Mouse (Mus musculus) cerebellum, adult 9-10 months (tissue): ENCODE results near the gene Gcc1.

Experiments
- DNase-seq: peaks from one replicate; pipeline ENCODE4 v3.0.0; 2022

Gene Gcc1

DNA sequence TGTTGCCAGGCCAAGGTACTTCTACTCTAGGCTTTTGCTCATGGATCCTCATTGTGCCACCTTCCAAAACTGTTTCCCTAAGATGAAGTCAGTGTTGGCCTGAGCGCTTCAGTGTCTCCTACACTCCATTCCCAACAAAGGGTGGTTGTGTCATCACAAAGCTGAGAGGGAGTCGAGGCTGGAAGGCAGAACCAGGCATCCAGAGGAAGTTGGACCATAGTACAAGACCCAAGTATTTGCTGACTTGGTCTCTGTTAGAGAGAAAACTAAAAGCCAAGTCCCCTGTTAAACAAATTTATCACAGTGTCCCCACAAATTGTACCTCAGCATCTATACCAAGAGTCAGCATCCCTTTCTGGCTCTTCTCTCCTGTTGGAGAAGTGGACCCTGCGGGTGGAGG is at the start of gene Gcc1:
TSS of gene Gcc1 (minus strand) at position 101 of the 400 bp plus-strand sequence.
- DNase-seq = no peak

DNA sequence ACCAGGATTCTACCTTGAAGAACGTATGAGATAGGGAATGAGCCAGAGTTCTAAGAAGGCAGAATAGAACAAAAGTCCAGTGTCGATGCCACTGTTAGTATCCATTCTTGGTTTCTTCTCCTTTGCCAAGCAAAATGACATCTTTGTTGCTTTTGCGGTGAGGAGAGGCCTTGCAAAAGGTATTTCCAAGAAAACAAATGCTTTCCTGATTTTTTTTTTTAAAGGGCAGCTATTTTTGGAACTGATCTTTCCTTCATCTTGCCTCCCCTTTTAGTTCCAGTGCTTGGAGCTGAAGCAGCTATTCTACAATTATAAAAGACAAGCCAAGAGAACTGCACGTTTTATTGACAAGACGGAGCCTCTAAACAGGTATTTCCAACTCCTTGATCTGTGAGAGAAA is 46.6 kb upstream of the Gcc1 start, which contains the start of gene Snd1:
TSS of gene Snd1 (plus strand) at position 301 of the 400 bp plus-strand sequence.
- DNase-seq = no peak

DNA sequence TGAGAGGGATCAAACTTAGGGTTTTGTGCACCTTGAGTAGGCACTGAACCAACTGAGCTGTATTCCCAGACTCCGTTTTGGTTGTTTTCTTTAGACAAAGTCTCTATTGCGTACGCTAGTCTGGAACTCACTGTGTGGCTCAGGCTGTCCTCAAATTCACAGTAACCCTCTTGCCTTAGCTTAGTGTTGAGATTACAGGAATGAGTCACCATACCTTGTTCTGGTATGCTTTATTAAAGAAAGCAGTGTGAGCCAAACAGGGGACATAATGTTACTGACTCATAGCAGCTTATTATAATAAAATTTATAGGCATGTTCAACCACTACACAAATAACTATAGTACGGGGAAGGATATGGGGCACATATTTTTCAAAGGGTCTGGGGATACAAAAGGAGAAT is 46.0 kb upstream of the Gcc1 start:
- no peak for DNase-seq

DNA sequence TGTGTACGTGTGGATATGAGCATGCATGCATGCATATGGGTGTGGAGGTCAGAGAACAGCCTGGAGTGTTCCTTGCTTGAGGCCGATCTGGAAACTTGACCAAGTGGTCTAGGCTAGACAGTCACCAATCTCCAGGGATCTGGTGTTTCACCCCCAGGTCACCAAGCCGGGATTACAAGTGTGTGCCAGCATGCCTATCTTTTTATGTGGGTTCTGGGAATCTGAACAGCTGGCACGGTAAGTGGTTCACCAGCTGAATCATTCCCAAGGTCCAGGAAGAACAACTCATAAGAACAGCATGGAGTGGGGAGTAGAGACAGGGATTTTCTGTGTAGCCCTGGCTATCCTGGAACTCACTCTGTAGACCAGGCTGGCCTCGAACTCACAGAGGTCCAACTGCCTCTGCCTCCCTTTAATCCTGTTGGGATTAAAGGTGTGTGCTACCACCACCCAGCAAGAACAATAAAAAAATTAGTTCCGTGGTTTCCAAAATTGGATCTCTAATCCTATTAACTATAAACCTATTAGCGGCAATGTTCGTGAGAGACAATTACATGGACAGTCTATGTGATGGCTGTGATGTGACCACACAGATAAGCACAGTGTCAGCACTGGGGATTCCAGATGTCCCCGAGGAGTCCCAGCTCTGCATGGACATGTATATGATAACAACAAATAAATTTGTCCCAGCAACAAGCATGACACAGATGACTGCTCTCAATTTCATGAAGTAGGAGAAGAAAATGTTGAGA is 43.3 kb upstream of the Gcc1 start:
- DNase-seq = no peak

DNA sequence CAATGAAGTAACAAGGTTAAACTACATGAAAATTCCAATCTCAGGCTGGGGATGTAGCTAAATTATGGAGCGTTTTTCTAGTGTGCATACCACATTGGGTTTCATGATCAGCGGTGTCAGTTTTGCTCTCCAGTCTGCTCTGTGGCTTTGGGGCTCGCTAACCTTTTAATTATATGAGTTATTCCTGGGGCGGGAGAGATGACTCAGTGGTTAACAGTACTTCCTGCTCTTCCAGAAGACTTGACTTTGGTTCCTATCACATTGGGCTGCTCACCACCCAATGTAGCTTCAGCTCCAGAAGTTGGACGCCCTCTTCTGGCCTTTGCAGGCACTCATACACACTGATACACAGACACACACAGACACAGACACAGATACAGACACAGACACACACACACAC is 42.4 kb upstream of the Gcc1 start:
- DNase-seq = no peak

DNA sequence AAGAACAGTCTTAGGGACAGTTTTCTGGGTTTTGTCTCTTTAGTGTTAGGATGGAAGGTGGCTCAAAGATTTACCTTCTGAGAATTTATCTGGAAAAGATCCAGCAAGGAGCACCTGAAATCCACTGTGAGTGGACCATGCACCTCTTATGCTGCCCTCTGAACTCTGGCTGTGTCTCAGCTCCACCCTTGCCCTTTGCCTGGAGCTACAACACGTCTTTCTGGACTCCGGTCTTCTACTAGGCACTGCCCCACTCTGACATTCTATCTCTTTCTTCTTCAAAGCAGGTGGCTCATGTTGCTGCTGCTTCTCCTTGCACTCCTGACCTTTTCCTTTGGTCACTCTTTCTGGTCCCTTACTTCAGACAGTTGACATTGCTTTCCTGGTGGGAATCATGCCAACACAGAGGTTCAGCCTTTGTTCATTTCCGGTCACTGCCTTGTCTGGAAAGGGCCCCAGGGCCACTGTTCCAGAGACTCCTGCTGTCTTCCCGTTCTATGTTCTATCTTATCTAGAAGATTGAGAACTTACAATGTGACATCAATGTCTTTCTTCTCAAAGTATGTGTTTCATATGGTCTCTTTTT is 41.9 kb upstream of the Gcc1 start:
- DNase-seq = no peak

DNA sequence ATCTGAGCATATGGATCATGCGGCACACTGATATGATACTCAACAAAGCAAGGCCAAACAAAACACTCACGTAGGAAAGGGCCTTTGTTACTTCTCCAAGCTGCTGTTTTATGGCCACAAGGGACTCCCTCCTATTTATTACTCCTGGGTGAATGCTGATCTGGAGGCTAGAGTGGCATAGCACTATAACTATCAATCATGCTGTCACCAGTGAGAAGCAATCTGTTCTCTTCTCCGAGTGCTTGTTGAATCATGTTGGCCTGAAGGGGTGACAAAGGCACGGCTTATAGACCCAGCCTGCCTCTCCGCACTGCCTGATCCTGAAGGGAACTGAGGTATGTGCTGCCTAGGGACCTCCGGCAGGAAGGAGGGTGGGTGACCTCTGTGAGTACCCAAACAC is 36.4 kb upstream of the Gcc1 start:
- no peak for DNase-seq

DNA sequence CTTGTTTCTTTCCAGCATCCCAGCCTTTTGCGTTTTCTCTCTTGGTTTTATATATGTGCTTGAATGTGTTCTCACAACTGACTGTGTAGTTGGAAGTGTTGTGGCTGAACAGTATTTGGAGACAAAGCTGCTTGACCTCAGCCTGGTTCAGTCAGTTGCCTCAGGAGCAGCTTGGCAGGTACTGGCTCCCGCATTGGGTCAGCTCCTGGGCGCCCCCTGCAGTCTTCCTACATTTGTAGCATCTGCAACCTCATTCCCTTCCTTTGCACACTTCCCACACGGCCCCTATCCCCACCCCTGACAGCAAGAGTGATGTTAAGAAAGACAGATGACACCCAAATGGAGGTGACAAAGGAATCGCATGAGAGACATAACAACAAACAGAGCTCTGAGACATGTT is 32.3 kb upstream of the Gcc1 start:
- DNase-seq = peak; percentile 82

DNA sequence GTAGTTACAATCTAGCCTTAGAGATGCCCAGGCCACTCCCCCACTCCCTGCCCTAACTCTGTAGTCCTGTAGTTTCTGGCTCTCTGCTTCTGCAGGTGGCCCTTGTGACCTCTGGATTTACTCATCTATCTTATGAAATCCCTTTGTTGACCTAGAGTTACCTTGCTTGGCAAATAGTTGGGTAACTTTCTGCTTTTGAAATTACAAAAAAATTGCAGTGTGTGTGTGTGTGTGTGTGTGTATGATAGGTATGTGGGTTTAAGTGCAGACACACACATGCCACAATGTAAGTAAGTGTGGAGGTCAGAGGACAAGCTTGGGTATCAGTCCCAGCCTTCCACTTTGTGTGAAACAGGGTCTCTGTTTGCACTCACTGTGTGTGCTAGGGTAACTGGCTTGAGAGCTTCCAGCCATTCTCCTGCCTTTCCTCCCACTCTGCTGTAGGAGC is 31.1 kb upstream of the Gcc1 start:
- DNase-seq = no peak

DNA sequence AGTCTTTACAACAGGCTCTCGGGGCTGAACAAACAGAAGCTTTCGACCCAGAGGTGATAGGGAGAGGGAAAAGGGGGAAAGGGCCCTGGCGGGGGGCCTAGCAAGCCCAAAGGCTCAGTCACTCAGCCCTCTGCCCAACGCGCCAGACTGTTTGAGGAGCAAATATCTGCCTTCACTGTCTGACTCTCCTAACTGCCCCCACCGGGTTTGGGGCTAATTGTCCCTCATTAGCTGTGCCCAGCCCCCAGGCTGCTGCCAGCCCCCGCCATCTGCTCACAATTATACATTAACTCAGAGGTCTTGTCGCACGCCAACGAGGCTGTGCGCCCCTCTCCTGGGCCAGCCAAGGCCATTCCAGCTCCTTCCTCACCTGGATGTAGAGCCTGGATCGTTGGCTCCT is 22.8 kb upstream of the Gcc1 start:
- DNase-seq = no peak

DNA sequence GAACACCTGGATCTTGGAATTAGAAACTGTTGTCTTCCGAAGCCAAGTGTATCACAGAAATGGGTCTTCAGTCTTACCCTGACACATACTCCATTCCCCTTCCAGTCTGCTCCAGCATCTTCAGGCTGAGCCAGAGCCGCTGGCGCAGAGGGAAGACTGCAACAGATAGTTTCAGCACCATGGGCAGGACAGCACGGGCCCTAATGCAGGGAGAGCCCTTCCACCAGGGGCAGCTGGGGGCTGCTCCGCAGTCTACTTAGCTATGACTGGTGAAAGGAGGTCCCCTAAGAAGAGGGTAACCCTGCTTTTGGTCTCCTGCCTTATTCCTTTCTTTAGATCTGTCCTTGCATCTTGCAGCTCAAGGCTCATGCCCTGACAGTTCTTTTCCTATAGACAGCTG is 22.3 kb upstream of the Gcc1 start:
- DNase-seq = no peak

DNA sequence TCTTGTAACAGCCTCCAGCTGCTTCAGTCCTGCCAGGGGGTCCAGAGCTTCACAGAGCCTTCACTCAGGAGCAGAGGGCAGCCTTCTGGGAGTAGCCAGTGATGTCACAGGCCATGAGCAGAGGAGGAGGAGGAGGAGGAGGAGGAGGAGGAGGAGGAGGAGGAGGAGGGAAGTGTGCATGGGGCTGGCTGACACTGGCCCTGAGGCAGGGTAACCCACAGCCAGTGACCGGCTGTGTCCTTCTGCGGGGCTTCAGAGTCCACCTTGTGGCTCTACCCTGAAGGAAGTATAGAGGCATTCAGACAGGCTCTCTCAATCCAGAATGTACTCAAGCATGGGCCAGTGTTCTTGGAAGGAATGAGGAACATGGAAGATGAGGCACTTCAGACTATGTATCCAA is 21.1 kb upstream of the Gcc1 start, which contains the start of gene Pax4:
TSS of gene Pax4 (minus strand) at position 101 of the 400 bp plus-strand sequence.
- DNase-seq = no peak

DNA sequence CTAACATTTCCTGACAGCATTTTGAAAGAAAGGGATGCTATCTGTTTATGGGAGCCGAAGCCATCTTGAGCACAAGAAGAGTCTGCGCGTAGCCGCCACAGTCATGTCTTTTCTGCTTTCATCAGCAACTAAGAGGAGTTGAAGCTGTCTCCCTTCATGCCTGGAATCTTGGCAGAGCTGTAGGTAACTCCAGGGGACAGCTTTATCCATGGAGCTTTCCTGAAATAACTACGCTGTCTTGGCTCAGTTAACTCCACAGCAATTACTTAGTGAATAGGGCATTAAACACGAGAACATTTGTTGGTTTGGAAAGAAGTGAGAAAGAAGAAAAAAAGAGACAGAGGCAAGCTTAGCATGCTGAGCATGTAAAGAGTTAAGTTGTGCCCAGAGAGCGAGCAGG is 19.7 kb upstream of the Gcc1 start:
- DNase-seq = no peak

DNA sequence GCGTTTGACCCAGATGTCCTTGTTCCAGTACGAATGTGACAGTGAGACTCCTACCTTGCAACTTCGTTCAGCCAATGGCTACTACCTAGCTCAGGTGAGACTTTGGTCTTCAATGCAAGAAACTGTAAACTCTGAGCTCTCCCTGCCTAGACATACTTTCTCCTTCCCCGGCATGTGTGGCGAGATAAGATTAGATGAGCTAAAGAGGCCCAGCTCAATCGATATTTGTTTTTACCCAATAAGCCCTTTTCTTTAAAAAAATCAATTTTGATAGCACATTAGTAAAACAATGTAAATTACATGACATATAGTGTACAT is 3.3 kb upstream of the Gcc1 start:
- DNase-seq = no peak

DNA sequence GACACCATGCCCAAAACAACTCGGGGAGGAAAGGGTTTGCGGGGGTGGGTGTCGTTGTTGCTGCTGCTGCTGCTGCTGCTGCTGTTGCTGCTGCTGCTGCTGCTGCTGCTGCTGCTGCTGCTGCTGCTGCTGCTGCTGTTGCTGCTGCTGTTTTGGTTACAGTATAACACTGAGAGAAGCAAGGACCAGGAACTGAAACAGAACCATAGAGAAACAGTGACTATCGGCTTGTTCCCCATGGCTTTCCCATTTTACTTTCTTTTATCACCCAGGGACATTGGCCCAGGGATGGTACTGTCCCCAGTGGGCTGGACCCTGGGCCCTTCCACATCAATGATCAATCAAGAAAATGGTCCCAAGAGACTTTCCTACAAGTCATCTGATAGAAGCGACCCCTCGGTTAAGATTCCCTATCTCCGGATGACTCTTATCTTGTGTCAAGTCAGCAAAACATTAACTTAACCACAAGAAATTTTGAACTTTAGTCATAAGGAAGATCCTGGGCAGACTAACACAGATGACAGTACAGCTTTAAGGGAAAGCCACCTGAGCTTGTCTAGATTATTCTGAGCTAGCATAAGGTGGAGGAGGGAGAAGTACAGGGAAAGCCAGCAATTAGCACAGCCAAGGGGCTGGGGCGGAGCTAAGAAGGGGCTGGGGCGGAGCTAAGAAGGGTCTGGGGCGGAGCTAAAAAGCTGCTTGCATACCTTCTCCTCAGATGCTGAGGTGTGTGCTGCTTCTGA is 2.8 kb upstream of the Gcc1 start:
- peak; percentile 18 for DNase-seq

DNA sequence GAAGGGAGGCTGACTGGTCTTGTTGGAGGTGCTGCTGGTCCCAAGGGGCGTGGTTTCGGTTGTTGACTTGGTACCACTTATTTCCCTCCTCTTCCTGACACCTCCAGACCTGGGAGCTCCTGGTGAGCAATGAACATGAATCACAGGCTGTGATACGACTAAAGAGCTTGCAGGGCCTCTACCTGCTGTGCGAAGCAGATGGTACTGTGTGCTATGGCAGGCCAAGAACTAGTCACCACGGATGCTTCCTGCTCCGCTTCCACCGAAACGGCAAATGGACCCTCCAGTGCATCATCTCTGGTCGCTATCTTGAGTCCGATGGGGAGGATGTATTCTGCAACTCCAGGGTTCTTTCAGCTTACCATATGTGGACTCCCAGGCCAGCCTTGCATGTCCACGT is 1.7 kb upstream of the Gcc1 start:
- DNase-seq = peak; percentile 58

DNA sequence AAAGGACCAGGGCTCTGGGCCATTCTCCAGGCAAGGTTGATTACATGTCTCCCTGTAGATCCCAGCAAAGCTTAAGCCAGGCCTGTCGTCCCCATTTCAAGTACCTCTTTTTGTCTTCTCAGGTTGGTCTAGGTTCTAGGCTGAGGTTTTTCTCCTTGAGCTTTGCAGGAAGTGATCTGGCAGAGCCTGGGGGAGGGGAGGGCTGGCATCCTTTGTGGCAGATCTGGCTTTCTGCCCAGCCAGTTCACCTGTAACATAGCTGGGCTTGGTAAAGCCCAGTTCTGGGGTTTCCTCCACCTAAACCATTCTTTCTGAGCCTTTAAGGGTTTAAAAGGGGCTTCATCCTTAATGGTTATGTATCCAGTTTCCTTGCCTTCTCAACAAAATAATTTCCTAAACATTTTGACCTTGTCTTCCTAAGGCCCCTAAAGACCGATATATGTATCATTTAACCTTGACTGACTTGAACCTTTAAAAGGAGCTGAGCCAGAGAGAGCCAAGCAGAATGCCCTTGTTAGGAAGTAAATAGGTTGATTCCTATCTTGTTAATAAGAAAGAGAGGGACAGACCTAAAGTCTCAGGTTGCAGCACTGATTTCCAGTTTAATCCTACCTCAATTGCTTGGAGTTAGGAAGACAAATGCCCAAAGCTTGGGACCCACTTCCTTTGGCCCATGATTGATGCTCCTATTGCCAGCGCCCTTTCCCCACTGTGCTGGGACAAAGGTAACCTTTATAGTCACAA is 922 bp downstream of the Gcc1 start, which contains the start of gene Fscn3:
TSS of gene Fscn3 (plus strand) at position 694 of the 744 bp plus-strand sequence.
- DNase-seq = peak; percentile 51

DNA sequence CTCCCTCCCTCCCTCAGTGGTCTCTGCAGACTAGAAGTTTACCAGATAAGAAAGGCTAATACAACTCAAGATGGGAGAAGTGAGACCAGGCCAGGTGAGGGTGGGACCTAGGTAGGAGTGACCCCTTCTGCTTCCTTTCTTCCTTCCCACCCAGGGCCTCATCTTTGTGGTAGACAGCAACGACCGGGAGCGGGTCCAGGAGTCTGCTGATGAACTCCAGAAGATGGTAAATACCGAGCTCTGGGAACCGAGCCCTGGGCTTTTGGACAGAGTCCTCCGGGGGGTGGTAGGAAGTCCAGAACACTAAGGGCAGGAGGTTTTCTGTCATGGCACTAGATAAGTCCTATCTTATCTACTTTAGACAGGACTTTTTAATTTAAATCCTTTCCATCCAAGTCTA is 3.2 kb downstream of the Gcc1 start:
- DNase-seq = peak; percentile 45

DNA sequence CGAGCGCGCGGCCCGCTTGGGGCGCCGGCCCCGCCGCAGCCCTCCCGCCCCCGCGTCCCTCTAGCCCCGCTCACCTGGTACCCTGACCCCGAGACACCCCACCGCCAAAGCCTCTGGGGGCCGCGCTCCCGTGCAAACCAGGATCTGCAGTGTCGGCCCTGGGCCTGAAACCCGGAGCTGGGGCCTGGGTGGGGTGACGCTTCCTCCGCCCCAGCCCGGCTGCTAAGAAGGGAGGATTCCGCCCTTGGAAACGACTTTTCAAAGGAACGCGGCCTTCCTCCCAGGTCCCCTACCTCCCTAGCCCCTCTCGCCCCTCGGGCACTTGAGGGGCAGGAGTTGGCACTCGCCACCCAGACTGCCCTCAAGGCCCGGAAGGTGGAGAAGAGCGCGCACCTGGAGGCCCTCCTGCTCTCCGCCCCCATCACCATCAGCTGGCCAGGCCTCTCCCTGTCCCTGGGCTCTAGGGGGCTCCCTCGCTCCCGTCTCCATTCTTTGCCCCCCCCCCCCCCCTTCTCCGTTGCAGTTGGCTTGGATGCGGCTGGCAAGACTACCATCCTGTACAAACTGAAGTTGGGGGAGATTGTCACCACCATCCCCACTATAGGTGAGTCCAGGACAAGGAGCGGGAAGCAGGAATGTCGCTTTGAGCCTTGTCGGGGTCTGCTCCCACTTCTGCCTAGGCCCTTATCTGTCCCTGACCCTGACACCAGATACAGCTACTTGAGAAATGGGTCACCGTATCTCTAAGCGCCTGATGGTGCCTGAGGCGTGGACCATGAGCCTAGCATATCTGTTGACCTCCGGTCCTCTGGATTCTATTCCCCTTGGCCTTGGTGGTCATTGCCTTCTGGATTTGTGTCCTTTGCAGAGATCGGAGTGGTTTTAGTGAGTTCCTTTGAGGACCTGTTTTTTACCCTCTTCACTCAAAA is 4.2 kb downstream of the Gcc1 start:
- peak; percentile 73 for DNase-seq

DNA sequence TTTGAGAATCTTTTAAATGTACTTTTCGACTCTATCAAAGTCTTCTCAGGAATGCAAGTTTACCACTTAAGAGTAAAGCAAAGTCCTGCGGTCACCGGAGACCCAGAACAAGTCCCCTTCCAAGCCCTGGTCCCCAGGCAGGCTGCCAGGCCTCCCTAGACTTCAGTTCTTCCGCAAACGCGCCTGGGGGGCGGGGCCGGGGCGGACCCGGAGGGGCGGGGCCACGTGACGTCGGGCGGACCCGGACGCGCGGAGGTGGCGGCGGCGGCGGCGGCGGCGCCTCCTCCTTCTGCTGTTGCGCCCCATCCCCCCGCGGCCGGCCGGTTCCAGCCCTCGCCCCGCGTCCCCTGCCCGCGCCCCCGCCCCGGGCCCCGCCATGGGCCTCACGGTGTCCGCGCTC is 4.9 kb downstream of the Gcc1 start, which contains the start of gene Arf5:
TSS of gene Arf5 (plus strand) at position 248 of the 400 bp plus-strand sequence.
- peak; percentile 92 for DNase-seq

DNA sequence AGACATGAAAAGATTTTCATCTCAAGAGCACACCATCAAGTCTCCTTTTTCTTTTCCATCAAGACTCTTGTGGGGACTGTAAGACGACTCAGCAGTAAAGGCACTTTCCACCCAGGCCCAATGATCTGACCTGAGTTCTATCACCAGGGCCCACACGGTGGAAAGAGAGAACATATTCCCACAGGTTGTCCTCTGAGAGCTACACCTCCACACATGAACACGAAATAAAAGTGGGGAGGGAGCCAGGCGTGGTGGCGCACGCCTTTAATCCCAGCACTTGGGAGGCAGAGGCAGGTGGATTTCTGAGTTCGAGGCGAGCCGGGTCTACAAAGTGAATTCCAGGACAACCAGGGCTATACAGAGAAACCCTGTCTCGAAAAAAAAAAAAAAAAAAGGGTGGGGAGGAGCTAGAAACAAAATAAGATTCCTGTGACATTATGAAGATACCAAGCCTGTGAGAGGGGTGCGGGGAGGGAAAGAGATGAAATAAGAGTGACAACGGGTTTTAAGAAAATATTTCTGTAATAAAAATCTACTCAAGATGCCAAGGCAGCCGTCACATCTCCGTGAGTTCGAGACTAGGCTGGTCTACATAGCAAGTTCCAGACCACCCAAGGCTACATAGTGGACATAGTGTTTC is 5.4 kb downstream of the Gcc1 start:
- peak; percentile 53 for DNase-seq
